Mouse (Mus musculus) embryonic facial prominence, embryonic 10.5 days (tissue): ENCODE data around the gene Ifna6. TPM values are rescaled to one million over a fixed set of nuclear protein-coding genes. Genes with fewer than 3 reads are reported as not detected.

Source experiments
- DNase-seq: peaks from one replicate; pipeline ENCODE4 v3.0.0-alpha.2; 2017; ENCODE audit warnings: low spot score
- H3K27ac ChIP-seq: fragments of 300-500 bp; sonication (generic); replicated peaks from 2 replicates; pipeline ENCODE4 v1.5.1; 2016; ENCODE audit warnings: mild to moderate bottlenecking
- H3K27me3 ChIP-seq: fragments of 300-500 bp; sonication (generic); replicated peaks from 2 replicates; pipeline ENCODE4 v1.6.1; 2016; ENCODE audit warnings: low read depth, mild to moderate bottlenecking; ENCODE audit not compliant: poor library complexity, severe bottlenecking
- H3K36me3 ChIP-seq: fragments of 300-500 bp; sonication (generic); replicated peaks from 2 replicates; pipeline ENCODE4 v1.6.1; 2016; ENCODE audit warnings: mild to moderate bottlenecking, moderate library complexity
- H3K4me1 ChIP-seq: fragments of 300-500 bp; sonication (generic); 2 replicates; pipeline ENCODE4 v1.6.1; 2016
- H3K4me3 ChIP-seq: fragments of 300-500 bp; sonication (generic); 2 replicates; pipeline ENCODE4 v1.5.1; 2016; ENCODE audit warnings: mild to moderate bottlenecking, moderate library complexity
- H3K9me3 ChIP-seq: fragments of 300-500 bp; sonication (generic); 2 replicates; pipeline ENCODE4 v1.6.1; 2016; ENCODE audit warnings: mild to moderate bottlenecking
- WGBS: fragments of 180-500 bp; shearing (Covaris S2); methylation state at CpG from one replicate; pipeline ENCODE4 v1.1.7; 2016; 5-methylcytosine and 5-hydroxymethylcytosine counted together
- polyA plus RNA-seq: library from polyadenylated mRNA; unstranded; fragments of >200 nt; fragmentation: Nextera tagmentation; extraction: Ambion mirVana; gene quantifications from 2 replicates; pipeline ENCODE4 v1.2.1, GENCODE M21; 2016

Ifna6 gene
- polyA plus RNA-seq, 1 experiment from 2014 or later, result not detected

DNA sequence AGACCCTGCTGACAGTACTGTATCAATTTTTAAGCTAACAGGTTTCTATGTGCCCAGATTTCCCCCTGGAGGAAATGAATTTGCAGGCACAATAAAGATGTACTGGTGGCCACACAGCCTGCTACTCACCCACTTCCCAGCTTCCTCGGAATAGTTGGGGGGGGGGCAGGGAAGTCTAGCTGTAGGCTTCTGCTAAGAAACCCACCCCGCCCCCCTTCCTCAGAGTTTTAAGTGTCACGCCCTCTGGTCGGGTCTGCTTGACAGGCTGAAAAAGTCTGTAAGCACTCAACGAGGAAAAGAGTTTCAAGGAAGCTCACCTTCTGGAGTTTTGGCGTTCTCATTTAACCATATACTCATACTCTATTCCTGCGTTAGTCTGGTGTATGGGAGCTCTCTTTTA, 36.1 kb downstream of the Ifna6 start:
- H3K27ac ChIP-seq, result peak overlapping the region; percentile 40; the same call in 1 of the 2 replicates
- peak; percentile 65 for DNase-seq
- peaks cover 31% of the 10 kb centered on the region for H3K4me1 ChIP-seq
- H3K27me3 ChIP-seq, result peaks cover 43% of the 10 kb centered on the region
- H3K9me3 ChIP-seq, result no peaks in the 10 kb centered on the region
- no peak overlapping the region for H3K4me3 ChIP-seq
- H3K36me3 ChIP-seq, result no peaks in the 10 kb centered on the region
- 5% methylated on average over 7 of the region's 7 CpGs for WGBS

DNA sequence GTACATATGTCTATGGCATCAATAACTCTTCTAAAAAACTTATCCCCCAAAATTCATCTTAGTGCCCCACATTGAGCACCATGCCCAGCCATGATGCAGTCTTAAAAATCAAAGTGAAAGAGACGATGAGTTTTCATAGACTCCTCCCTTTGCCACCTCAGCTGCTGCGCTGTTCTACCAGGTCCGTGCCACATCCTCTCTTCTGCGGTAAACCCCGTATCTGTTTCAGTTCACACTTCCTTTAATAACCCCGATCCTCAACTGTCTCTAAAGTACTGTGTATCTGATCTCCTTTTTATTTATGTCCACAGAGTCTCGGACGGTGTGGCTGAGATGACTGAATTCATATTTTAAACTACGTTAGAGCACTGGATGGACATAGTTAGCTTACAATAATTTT, 37.4 kb downstream of the Ifna6 start:
- Histone ChIP-seq H3K4me1 (peaks cover 34% of the 10 kb centered on the region), H3K4me3 (no peak overlapping the region), H3K27me3 (peaks cover 50% of the 10 kb centered on the region), H3K27ac (no peak overlapping the region), H3K36me3 (no peaks in the 10 kb centered on the region), H3K9me3 (no peaks in the 10 kb centered on the region)
- 63% methylated on average over 9 of the region's 9 CpGs for WGBS
- DNase-seq, result no peak

- no peak overlapping the region for H3K27ac ChIP-seq
- WGBS, result 31% methylated on average over 6 of the region's 6 CpGs
- H3K4me3 ChIP-seq, result no peak overlapping the region
- no peak for DNase-seq
- H3K36me3 ChIP-seq, result no peaks in the 10 kb centered on the region
- no peaks in the 10 kb centered on the region for H3K9me3 ChIP-seq
- H3K4me1 ChIP-seq, result peaks cover 34% of the 10 kb centered on the region
- H3K27me3 ChIP-seq, result peaks cover 50% of the 10 kb centered on the region
Measured at GRCm38 (mm10) chr4:88865011-88865569, 37.9 kb downstream of the Ifna6 start.

GRCm38 (mm10) chr4:88867366-88867925, 40.2 kb downstream of the Ifna6 start:
- Histone ChIP-seq H3K36me3 (no peaks in the 10 kb centered on the region), H3K4me1 (peaks cover 34% of the 10 kb centered on the region), H3K27ac (no peak overlapping the region), H3K4me3 (peak overlapping the region; percentile 68), H3K9me3 (no peaks in the 10 kb centered on the region), H3K27me3 (peaks cover 46% of the 10 kb centered on the region)
- DNase-seq, result peak; percentile 85
- 3% methylated on average over 8 of the region's 8 CpGs for WGBS

GRCm38 (mm10) chr4:88867926-88868911, 41.0 kb downstream of the Ifna6 start:
- H3K4me3 ChIP-seq, result peak overlapping the region; percentile 68
- WGBS, result 7% methylated on average over 31 of the region's 31 CpGs
- DNase-seq, result peak; percentile 69
- H3K27ac ChIP-seq, result peak overlapping the region; percentile 41; the same call in 1 of the 2 replicates
- no peaks in the 10 kb centered on the region for H3K9me3 ChIP-seq
- H3K27me3 ChIP-seq, result peaks cover 39% of the 10 kb centered on the region
- peaks cover 26% of the 10 kb centered on the region for H3K4me1 ChIP-seq
- H3K36me3 ChIP-seq, result no peaks in the 10 kb centered on the region

- no peak overlapping the region for H3K27ac ChIP-seq
- no peak for DNase-seq
- H3K36me3 ChIP-seq, result no peaks in the 10 kb centered on the region
- 0% methylated on average over 2 of the region's 2 CpGs for WGBS
- peaks cover 15% of the 10 kb centered on the region; the same call in 1 of the 2 replicates for H3K27me3 ChIP-seq
- no peak overlapping the region for H3K4me3 ChIP-seq
- peaks cover 8% of the 10 kb centered on the region for H3K4me1 ChIP-seq
- H3K9me3 ChIP-seq, result no peaks in the 10 kb centered on the region
Measured at GRCm38 (mm10) chr4:88872691-88873090, 45.5 kb downstream of the Ifna6 start.

- Histone ChIP-seq H3K27me3 (peaks cover 6% of the 10 kb centered on the region; the same call in 1 of the 2 replicates), H3K27ac (no peak overlapping the region), H3K9me3 (no peaks in the 10 kb centered on the region), H3K4me3 (no peak overlapping the region), H3K4me1 (peaks cover 4% of the 10 kb centered on the region; the same call in 1 of the 2 replicates), H3K36me3 (no peaks in the 10 kb centered on the region)
- WGBS, result 75% methylated on average over 4 of the region's 4 CpGs
- DNase-seq, result no peak
Measured at GRCm38 (mm10) chr4:88875435-88876095, 48.3 kb downstream of the Ifna6 start.

DNA sequence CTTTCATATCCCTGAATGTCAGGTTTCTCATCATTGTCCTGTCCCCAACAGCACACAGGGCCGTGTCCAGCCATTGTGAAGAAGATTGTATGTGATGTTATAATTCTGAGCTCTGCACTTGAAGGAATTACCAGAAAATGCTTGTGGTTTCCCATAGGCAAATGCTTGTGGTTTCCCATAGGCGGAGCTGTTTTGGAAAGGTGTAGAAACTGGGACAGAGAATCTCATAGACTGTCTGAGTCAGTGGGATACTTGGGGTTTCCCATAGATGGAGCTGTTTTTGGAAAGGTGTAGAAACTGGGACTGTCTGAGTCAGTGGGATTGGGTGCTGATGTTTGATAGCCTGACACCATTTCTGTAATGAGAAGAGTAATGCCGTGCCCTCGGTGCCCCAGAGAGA, 49.3 kb downstream of the Ifna6 start:
- Histone ChIP-seq H3K27me3 (peaks cover 4% of the 10 kb centered on the region; the same call in 1 of the 2 replicates), H3K4me1 (peaks cover 4% of the 10 kb centered on the region; the same call in 1 of the 2 replicates), H3K27ac (no peak overlapping the region), H3K4me3 (no peak overlapping the region), H3K36me3 (no peaks in the 10 kb centered on the region), H3K9me3 (no peaks in the 10 kb centered on the region)
- no peak for DNase-seq
- 80% methylated on average over 4 of the region's 4 CpGs for WGBS

Other genes with a start within 250 kb of the Ifna6 start
- not detected in 2 replicates for gene Ifna9, start 235.0 kb upstream of the Ifna6 start, polyA plus RNA-seq
- gene Ifna12, start 224.0 kb upstream of the Ifna6 start, polyA plus RNA-seq, result not detected in 2 replicates
- not detected in 2 replicates for gene C87499, start 193.0 kb upstream of the Ifna6 start, polyA plus RNA-seq
- not detected in 2 replicates for gene Ifna13, start 183.0 kb upstream of the Ifna6 start, polyA plus RNA-seq
- not detected in 2 replicates for gene Ifna16, start 150.5 kb upstream of the Ifna6 start, polyA plus RNA-seq
- gene Ifna2, start 143.5 kb upstream of the Ifna6 start, polyA plus RNA-seq, result not detected in 2 replicates
- gene Ifnab, start 136.1 kb upstream of the Ifna6 start, polyA plus RNA-seq, result not detected in 2 replicates
- 0.80 and 0.90 TPM in 2 replicates for gene Gm26566, start 105.6 kb upstream of the Ifna6 start, polyA plus RNA-seq
- 100 and 110 TPM in 2 replicates for gene Klhl9, start 105.0 kb upstream of the Ifna6 start, polyA plus RNA-seq
- gene Gm13271, start 72.5 kb upstream of the Ifna6 start, polyA plus RNA-seq, result not detected in 2 replicates
- gene Gm13283, start 67.3 kb upstream of the Ifna6 start, polyA plus RNA-seq, result 0.14 and 0.20 TPM in 2 replicates
- not detected in 2 replicates for gene Gm13290, start 53.6 kb upstream of the Ifna6 start, polyA plus RNA-seq
- gene Gm13289, start 50.5 kb upstream of the Ifna6 start, polyA plus RNA-seq, result not detected in 2 replicates
- not detected in 2 replicates for gene Gm13272, start 47.6 kb upstream of the Ifna6 start, polyA plus RNA-seq
- 0.14 TPM in 1 of 2 replicates, not detected in the other for gene Ifnz, start 45.3 kb upstream of the Ifna6 start, polyA plus RNA-seq
- gene Gm13276, start 41.7 kb upstream of the Ifna6 start, polyA plus RNA-seq, result not detected in 2 replicates
- not detected in 2 replicates for gene Gm13277, start 38.8 kb upstream of the Ifna6 start, polyA plus RNA-seq
- gene Gm13278, start 35.9 kb upstream of the Ifna6 start, polyA plus RNA-seq, result not detected in 2 replicates
- gene Gm13275, start 32.9 kb upstream of the Ifna6 start, polyA plus RNA-seq, result not detected in 2 replicates
- not detected in 2 replicates for gene Gm13279, start 30.0 kb upstream of the Ifna6 start, polyA plus RNA-seq
- gene Gm13285, start 27.8 kb upstream of the Ifna6 start, polyA plus RNA-seq, result 0.28 and 0.35 TPM in 2 replicates
- not detected in 2 replicates for gene Gm13287, start 24.2 kb upstream of the Ifna6 start, polyA plus RNA-seq
- gene Gm13288, start 21.9 kb upstream of the Ifna6 start, polyA plus RNA-seq, result not detected in 2 replicates
- gene Ifna7, start 11.2 kb upstream of the Ifna6 start, polyA plus RNA-seq, result not detected in 2 replicates
- gene Ifna11, start 7.5 kb upstream of the Ifna6 start, polyA plus RNA-seq, result not detected in 2 replicates
- not detected in 2 replicates for gene Ifna5, start 8.1 kb downstream of the Ifna6 start, polyA plus RNA-seq
- not detected in 2 replicates for gene Ifna4, start 14.4 kb downstream of the Ifna6 start, polyA plus RNA-seq
- gene Ifna1, start 22.7 kb downstream of the Ifna6 start, polyA plus RNA-seq, result not detected in 2 replicates
- gene Ifne, start 52.8 kb downstream of the Ifna6 start, polyA plus RNA-seq, result not detected in 2 replicates